Mouse (Mus musculus) frontal cortex, postnatal 14 days (tissue): Measurements from ENCODE around the gene Isoc2b.
A peak's percentile ranks its signal among the peaks of the same experiment; 100 is the strongest.
"Not testable (repeated sequence)": the region's sequence is repeated elsewhere in the genome, so short reads cannot be mapped to it uniquely, and the experiment has no call there.

Experiments used
- DNase-seq, 2 experiments: peaks; one replicate each; pipeline ENCODE4 v3.0.0; 2022; ENCODE audit warnings: low spot score in 2 of 2

Isoc2b gene

DNA sequence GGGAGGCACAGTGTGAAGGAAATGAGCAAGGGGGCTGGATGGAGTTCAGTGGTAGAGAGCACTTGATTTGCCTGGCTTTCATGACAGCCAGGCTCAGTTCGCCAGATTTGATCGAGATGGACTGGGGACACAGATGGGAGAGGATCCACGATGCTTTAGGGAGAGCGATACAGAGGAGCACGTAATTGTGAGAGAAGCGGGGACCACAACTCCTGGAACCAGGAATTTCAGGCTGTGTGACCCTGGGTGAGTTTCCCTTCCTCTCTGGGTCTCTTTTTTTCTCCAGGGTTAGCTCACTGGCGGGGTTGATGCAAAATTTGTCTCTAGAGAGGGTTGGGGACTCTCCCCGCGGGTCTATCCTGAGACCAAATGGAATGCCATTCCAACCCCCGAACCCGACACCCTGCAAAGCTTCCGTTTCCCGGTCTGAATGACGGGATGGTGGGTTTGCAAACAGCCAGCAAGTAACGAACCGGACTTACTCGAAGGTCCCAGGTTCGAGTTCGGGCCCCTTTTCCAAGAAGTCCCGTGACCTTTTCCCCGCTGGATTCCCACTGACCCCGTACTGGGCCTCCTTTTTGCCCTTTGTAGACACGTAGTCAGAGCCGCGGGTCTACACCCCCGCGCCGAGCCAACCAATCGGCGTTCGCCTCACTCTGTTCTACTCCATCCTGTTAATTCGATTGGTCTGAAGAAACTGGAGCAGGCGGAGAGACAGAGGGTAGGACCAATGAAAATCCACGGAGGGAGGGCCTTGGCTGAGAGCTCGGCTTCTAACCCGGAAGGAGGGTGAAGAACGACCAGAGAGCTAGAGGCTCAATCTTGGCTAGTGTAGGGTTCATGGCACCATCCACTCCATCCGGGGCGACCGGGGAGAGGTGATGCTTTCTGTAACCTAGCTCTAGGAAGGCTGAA is 4.2 kb downstream of the Isoc2b start:
- DNase-seq = peak; percentile 92 to 95

DNA sequence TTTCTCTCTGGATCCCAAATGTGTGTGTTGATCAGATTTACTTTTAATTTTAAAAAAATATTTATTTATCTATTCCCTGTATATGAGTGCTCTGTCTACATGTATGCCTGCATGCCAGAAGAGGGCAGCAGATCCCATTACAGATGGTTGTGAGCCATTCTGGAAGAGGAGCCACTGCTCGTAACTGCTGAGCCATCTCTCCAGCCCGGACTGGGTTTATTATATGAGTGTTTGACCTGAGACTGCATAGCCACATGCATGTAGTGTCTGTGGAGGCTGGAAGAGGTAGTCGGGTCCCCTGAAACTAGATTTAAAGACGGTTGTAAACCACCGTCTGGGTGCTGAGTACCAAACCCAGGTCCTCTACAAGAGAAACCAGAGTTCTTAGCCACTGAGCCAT is 5.0 kb downstream of the Isoc2b start:
- no peak for DNase-seq

DNA sequence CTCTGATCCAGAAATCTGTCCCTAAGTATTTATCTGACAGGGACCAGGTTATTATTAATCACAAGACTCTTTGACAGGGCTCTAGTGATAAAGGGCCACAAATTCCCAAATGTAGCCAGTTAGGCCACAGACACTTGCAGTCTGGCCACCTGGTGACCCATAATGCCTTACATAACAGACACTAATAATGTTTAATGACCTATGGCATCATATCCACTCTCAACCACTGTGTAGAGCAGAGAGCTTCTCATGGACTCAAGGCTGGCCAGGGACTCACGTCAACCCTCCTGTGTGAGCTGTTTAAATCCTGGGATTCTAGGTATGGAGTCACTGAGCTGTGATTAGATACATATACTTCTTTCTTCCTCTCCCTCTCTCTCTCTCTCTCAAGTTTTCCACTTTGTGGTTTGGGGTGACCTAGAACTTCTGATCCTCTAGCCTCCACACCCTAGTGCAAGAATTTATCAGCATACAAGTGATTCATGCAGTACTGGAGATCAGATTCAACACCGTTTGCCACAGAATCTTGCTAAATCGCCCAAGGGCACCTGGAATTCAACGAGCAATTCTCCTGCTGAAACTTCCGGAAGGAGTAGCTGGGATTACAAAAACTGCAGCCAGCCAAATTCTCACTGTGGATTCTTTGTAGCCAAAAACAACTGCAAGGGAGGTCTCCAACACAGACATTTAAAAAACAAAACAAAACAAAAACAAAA is 5.8 kb downstream of the Isoc2b start:
- DNase-seq = no peak

DNA sequence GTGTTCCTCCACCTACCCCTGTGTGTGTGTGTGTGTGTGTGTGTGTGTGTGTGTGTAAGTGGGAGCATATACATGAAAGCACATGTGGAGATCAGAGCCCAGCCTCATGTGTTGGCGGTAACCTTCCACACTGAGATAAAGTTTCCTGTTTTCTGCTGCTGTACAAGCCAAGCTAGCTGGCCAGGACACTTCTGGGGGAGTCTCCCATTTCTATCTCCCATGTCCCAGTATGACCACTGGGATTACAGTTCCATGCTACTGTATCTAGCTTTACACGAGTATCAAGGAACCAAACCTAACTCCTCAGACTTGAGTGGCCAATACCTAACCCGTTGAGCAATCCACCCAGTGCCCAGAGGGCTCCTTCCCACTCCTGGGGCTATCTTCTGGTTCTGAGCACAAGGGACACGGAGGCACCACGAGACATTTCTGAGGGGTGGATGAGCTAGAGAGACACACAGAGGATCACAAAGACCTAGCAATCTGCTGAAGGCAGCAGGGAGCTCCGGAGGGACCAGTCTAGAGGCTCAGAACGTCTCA is 6.4 kb downstream of the Isoc2b start:
- DNase-seq = no peak

DNA sequence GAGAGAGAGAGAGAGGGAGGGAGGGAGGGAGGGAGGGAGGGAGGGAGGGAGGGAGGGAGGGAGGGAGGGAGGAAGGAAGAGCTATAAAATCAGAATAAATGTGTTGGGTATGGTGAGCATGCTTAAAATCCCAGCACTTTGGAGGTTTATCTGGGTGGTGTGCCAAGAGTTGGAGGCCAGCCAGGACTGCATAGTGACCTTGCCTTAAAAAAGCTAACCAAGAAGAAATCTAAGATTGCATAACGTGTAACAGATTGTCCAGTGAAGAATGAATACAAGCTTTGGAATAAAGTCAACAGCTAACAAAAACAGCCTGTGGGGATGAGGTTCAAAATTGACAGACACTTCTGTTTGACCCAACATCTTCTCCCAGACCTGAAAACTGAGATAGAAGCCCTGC is 7.0 kb downstream of the Isoc2b start:
- no peak for DNase-seq

DNA sequence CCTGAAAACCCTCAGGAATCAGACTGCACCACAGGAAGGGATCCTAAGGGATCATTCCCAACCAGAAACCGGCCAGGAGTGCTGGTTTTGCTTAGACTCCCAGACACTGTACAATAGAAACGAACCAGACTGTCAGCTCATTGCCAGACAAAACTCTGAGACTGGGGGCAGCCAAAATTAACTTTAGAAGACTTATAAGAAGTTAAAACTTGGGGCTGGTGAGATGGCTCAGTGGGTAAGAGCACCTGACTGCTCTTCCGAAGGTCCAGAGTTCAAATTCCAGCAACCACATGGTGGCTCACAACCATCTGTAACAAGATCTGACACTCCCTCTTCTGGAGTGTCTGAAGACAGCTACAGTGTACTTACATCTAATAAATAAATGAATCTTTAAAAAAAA is 9.1 kb downstream of the Isoc2b start:
- DNase-seq = not testable (repeated sequence)

DNA sequence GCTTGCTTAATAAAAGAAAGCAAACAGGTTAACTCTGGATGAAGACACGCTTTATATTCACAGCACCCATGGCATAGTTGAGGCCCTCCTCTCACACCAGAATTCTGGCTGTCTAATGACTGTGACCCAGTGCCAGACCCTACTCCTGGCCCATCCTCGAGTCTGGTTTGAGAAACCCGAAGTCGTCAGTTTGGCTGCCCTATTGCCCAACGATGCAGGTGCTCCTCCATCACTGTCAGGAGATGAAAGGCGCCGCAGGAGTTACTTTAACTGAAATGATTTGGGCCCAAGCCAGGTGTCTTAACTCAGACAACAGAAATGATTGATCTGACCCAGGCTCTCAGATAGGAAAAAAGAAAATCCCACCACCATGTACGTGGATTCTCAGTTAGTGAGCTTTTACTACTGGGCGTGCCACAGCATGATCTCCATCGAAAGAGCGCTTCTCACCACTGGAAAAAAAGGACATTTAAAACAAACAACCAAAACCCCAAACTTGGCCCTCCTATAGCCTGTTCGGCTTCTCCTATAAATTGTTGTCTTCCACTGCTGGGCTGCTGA is 10.6 kb downstream of the Isoc2b start:
- no peak for DNase-seq

DNA sequence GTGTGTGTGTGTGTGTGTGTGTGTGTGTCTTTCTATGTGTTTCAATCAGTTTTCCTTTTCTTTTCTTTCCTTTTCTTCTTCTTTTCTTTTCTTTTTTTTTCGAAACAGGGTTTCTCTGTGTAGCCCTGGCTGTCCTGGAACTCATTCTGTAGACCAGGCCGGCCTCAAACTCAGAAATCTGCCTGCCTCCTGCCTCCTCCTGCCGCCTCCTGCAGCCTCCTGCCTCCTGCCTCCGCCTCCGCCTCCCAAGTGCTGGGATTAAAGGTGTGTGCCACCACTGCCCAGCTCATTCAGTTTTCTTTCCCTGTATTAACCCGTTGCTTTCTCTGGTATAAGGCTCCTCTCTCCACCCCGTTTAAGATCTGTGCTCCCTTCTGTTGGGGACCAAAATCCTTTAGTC is 12.7 kb downstream of the Isoc2b start:
- no peak for DNase-seq

DNA sequence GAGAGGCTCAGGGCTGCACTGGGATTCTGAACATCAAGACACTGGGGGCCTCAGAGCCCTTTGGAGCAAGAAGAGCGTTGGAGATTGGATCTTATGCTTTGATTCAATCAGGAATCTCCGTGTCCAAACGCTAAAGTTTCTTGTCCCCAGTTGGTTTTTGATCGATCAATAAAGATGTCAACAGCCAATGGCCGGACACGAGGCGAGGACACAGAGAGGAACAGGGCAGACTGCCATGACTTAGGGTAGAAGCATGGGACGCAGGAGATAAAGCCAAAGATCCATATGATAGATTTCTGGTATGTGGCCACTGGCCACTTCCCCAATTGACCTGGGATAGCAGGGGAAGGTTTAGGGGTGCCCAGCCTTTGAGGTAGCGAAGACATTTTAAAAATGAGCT is 13.6 kb downstream of the Isoc2b start:
- no peak for DNase-seq

DNA sequence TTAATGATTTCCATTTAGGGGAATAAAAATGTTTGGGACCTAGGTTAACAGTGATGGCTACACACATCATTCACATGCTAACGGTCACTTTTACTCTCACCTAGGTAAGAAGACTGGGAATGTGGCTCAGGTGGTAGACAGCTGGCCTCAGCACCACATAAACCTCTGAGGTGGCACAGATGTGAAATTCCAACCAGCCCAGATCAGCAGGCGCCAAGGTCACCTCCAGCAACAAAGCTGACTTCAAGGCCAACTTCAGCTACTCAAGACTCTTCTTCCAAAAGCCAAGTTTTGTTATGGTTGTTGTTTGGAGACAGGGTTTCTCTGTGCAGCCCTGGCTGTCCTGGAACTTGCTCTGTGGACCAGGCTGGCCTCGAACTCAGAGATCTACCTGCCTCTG is 16.4 kb downstream of the Isoc2b start:
- DNase-seq = no peak

DNA sequence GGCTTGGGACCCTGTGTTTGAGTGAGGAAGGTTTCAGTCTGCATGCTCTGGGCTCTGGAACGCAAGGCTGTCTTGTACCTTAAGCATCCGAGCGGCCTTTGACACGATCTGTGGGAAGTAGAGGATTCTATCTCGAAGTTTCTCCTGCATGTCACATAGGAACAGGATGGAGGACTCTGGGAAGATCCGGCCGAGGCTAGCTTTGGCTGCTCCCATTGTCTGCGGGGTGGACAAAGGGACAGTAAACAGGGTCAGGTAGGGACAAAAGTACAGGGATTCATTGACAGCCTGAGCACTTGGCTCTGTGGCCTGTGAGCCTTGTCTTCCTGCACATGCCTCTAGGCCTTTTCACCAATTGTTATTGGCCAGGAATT is 18.8 kb downstream of the Isoc2b start:
- DNase-seq = no peak

DNA sequence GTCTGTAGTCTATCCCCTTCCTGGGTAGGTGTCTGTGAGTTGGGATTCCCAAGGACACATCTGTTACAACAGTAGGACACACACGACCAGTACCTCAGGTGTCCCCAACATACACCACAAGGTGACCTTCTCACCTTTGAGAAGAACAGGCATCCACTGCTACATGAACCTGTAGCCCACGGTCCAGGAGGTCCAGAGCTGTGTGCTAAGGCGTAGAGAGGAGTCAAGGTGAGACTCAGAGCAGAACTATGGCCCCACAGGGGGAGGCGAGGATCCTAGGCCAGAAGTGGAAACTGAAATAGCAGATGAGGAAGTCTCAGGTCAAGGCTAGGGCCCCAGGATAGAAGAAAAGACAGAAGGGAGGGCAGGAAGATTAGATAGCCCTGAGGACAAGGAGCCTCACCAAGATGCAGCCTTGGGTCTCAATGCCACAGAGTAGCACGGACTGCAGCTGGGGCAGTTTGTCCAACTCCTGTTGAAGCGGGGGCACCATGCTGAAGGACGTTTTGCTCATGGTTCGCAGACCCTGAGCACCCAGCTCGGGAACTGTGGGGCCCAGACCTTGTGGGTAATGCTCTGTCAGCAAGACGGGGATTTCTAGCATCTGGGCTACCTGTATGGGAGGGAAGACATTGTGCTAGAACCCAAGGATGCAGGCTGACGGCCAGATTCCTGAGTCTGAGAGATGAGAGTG is 19.3 kb downstream of the Isoc2b start:
- DNase-seq = no peak

DNA sequence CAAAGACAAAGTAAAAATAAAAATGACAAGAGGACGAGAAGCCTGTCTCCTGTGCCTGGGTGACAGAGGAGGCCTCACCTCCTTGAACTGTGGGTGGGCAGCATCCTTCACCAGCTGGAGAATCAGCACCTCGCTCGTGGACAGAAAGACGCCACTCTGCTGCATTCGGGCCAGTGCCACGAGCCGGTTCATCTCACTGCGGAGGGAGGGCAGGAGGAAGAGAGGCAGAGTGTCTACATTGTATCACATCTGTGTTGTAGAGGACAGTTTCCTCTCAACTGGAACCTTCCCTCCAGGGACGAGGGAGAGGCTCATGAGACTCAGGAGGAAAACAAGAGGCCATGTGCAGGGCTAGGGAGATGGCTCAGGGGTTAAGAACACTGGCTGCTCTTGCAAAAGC is 20.7 kb downstream of the Isoc2b start:
- no peak for DNase-seq

DNA sequence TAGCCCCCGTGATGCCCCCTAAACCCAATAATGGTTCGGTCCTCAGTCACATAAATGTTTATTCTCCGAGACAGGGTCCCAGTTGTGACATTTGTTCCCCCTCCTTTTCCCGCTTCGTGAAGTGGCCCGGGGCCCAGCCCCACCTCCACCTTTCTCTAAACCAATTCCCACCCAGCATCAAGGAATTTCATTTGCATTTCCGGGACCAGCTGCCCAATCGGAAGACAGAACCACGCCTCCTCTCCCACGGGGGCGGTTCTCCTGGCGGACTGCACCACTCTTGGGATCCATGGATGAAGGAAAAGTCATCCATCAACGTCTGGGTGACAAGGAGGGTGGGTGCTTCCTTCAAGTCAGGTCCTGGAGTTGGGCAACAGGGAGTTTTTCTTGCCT is 25.1 kb downstream of the Isoc2b start:
- DNase-seq = peak; percentile 84 to 89

DNA sequence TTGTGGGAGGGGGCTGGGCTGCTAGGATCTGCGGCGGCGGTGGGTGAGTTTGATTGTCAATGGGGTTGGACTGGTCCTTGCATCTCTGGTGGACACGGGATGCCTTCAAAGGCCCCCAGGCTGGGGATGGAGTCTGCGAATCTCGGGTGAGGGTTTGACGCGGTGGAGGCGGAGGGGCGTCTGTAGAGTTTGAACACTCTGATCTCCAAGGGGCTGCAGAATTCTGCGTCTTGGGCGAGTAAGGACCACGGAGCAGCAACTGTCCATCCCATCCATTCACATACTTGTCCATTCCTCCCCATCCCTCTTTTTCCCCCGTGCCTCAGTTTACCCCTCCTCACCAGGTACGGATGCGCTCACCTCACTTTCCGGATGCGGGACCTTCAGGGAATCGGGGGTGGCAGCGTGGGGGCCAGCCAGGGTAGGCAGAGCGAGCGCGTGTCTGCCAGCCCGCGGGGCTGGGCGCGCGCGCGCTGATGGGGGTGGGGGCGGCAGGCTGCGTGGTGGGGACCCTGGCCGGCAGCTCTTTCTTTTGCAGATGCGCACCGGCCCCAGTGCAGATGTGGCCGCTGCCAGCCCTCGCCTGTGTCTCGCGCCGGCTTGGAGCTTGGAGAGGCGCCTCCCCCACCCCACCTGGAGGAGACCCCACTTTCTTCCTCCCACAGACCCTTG is 25.7 kb downstream of the Isoc2b start, which contains the start of gene Shisa7:
TSS of gene Shisa7 (minus strand) at position 452 of the 672 bp plus-strand sequence.
- DNase-seq = no peak

DNA sequence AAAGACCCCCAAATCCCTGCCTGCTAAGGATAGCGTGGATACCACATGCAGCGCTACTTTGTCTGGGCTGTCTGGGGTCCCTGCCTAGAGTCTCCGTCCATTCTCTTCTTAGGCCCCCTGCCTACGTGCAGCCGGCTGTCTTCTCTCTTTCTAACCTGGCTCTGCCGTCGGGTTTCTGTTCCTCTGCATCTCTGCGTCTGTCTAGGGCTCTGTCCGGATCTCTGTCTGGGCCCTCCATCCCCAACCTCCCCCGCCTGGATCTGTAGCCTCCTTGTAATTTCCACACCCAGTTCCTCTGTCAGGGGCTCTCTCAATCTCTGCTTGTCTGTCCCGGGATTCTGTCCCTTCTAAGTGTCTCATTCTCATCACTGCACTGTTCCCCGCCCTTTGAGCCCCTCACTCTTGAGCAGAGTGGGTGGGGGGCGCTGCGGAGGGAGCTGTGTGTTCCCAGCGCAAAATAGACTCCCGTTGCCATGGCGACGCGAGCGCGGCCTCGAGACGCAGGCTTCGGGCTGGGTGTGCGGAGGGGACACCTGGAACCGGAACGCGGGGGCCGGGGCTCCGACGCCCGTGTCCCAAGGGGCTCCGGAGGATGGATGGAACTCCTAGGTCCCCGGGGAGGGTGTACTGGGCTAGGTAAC is 26.3 kb downstream of the Isoc2b start:
- DNase-seq = peak; percentile 76 to 80

DNA sequence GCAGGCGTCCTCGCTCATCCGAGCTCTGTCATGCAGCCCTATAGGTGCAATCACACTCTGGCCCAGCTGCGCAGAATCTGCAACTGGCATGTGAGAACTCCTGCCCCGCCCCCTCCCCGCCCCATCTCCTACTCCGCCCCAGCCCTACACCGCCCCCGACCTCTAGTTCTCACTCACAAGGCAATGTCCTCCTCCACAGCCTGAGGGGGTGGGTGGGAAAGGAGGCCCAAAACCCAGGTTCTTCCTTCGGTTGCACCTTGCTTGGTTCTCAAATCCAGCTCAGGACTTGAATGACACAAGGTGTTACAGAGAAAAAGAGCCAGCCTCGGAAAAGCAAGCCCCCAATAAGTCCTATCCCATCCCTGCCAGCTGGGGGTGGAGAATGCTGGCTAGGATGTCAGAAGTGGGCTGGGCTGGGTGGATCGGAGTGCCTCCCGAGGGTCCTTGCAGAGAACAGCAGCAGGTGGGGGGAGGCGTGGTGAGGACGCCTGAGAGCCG is 27.4 kb downstream of the Isoc2b start:
- peak in 1 of 2 experiments; percentile 49 for DNase-seq

DNA sequence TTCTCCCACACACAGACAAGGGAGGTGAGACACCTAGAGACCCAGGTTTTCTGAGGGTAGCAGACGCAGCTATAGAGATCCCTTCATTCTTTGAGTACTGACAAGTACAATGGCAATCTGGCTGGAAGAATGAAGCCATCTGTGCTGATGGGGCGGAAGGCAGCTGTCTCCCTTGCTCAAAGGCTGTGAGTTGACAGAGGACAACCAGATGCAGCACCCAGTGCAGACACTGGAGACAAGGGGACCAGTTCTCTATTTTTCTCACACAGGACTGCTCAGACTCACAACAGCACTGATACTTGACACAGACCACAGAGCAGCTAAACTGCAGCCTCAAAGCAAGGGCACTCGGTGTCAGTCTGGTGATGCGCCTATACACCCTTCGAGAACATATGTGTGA is 28.0 kb downstream of the Isoc2b start:
- DNase-seq = no peak

DNA sequence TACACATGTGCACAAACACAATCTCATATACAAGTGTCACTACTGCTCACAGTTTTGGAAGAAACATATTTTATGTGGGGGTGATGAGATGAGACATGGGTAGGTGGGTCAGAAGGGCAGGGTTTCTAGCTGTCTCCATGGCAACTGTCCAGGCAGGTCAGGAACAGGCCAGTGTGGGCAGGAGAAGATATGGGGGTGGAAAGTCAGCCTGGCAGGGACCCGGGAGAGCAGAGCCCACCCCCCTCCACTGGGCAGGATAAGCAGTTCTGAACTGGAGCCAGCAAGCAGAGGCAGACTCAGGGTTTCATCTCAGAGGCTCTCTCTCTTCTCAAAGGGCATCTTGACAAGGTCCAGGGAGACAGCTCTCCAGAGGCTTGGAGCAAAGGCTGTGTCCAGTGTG is 32.4 kb downstream of the Isoc2b start:
- DNase-seq = no peak

DNA sequence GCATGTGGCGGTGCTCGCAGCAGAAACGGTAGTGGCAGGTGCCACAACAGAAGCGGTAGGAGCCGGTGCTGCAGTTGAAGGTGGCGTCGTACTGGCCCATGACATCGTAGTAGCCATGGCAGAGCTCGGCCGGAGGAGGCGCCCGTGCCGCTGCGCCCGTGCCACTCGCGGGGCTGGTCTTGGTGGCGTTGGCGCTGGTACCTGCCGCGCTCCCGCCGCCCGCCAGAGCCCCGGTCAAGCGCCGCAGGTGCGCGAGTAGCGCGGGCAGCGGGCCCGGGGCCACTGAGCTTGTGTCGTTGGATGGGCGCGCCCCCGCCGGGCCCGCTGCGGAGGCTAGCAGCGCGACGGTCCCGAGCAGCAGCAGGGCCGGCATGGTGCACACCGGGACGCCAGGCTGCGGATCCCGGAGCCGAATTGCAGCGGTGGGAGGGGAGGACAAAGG is 33.7 kb downstream of the Isoc2b start:
- no peak for DNase-seq
